Mouse (Mus musculus): ENCODE data around the gene Abhd14b.

DNA sequence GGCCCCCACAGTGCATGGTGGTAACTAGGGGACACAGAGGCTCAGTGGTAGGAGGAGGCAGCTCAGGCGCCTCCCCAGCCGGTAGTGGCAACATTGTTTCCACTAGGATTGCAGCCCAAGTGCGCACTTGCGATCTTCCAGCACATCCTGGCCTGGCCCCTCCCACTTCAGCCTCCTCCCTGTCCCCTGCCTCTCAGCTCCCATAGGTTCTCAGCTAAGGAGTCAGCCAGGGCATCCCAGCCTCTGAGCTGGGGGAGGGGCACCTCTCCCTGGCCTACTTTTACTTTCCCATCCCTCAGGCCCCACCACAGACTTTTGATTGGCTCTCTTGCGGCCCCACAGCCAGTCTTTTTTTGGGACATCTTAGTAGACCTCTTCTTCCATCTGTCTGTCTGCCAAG, 24.6 kb downstream of the Abhd14b start:
- no peak for TF ChIP-seq CTCF (IDR thresholded peaks at IDR 0.05; ENCODE audit: low read depth)
- TF ChIP-seq EP300 (IDR thresholded peaks at IDR 0.05; ENCODE audit: low read depth): no peak

Measured in liver, embryonic 14.5 days (tissue).